In the genomic region with DNA sequence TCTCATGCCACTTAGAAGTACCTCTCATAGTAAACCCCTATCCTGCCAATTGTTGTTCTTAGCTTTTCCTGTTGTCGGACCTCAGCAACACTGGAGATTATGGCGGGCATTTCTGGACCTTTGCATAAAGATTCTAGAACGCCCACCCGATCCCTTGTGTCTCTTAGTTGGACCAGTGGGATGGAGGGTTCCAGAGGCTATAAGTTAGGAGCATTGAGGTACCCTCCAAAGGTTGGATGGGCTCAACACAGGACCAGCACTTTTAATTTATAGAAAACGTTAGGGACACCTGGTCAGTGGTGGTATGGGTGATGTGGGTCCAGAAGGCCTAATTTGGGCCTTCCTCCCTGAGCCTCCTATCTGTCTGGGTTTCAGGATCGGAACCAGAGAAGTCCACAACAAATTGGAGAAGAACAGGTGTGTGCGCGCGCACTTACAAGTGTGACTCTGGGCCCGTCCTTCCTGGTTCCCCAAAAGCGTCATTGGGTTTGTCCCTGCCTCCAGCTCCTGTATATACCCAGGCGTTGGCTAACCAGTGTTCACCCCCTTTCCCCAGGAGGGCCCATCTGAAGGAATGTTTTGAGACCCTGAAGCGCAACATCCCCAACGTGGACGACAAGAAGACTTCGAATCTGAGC, we compare ENCODE assay signal across 9 mouse cellular contexts. TPM values are rescaled to one million over a fixed set of nuclear protein-coding genes. Genes with fewer than 3 reads are reported as not detected.
DNase-seq lines count a peak whose midpoint lies in the region; ATAC-seq and TF ChIP-seq lines count a peak whose summit lies in the region.
"Had no signal": no experiment of that assay in that cellular context is flagged by ENCODE, and none has a peak within 500 bp of the region (broad histone marks: within the 10 kb centered on the region; RNA-seq: fewer than 3 reads in every experiment).

No protein-coding gene starts in this region.

- peak overlapping the region; percentile 61 for H3K4me3 ChIP-seq in heart, embryonic 15.5 days
- peak overlapping the region; percentile 72 to 78 for H3K4me3 ChIP-seq in ES-E14 (ENCODE audit: insufficient read depth in 1 of 2, low read depth in 1 of 2, low read length in 2 of 2, poor library complexity in 1 of 2, severe bottlenecking in 1 of 2)
- H3K4me3 ChIP-seq in forebrain, postnatal 0 days (ENCODE audit: low read depth, low read length), result peak overlapping the region; percentile 55
- H3K4me3 ChIP-seq in megakaryocyte, embryonic 14.5 days (replicated peaks), result peak overlapping the region; percentile 95

- peak overlapping the region; percentile 61 for H3K9ac ChIP-seq in heart, embryonic 15.5 days
- peak overlapping the region; percentile 77 for H3K9ac ChIP-seq in ES-E14 (ENCODE audit: insufficient read depth, low read depth, low read length, poor library complexity, severe bottlenecking)
- H3K9ac ChIP-seq in forebrain, postnatal 0 days, result peak overlapping the region; percentile 54

- TF ChIP-seq CTCF in forebrain, postnatal 0 days (IDR thresholded peaks at IDR 0.05; ENCODE audit: low read depth), result no peak

- 45% methylated on average over 16 of the region's 16 CpGs for WGBS in heart, embryonic 15.5 days
- 49% methylated on average over 16 of the region's 16 CpGs for WGBS in forebrain, postnatal 0 days

- DNase-seq in heart, adult 11 months, result no peak
- DNase-seq in ES-E14 (ENCODE audit: low read depth, low spot score), result no peak
- no peak for DNase-seq in forebrain, postnatal 0 days
- no peak for DNase-seq in ovary, postnatal 10 days (ENCODE audit: low spot score)
- no peak for DNase-seq in adrenal gland, adult 2 months
- no peak for DNase-seq in right cerebral cortex, postnatal 25 days

- no peaks in the 10 kb centered on the region for H3K9me3 ChIP-seq in heart, embryonic 15.5 days (replicated peaks)
- H3K9me3 ChIP-seq in ES-E14 (ENCODE audit: control insufficient read depth, insufficient read depth, low read depth, low read length), result no peaks in the 10 kb centered on the region
- no peaks in the 10 kb centered on the region for H3K9me3 ChIP-seq in forebrain, postnatal 0 days (ENCODE audit: low read length)
- no peaks in the 10 kb centered on the region for H3K9me3 ChIP-seq in megakaryocyte, embryonic 14.5 days

- in situ Hi-C loops in ES-E14 (cut with MboI; ENCODE audit: low sequenced_read_pairs in 2 of 2, unreplicated experiment in 2 of 2), result no loop called here

- H3K4me1 ChIP-seq in heart, embryonic 15.5 days (replicated peaks), result peaks cover 75% of the 10 kb centered on the region
- peaks cover 14 to 49% of the 10 kb centered on the region in 2 experiments; a peak in 3 of 4 replicates for H3K4me1 ChIP-seq in ES-E14 (ENCODE audit: control insufficient read depth in 2 of 2, insufficient read depth in 2 of 2, low read length in 2 of 2, poor library complexity in 1 of 2)
- H3K4me1 ChIP-seq in forebrain, postnatal 0 days (ENCODE audit: insufficient read depth), result peaks cover 5% of the 10 kb centered on the region; the same call in 1 of the 2 replicates
- peaks cover 90% of the 10 kb centered on the region for H3K4me1 ChIP-seq in megakaryocyte, embryonic 14.5 days

- H3K27ac ChIP-seq in heart, embryonic 15.5 days, result peak overlapping the region; percentile 98
- peak overlapping the region; percentile 86 for H3K27ac ChIP-seq in ES-E14 (ENCODE audit: insufficient read depth, low read depth, low read length, poor library complexity, severe bottlenecking)
- H3K27ac ChIP-seq in forebrain, postnatal 0 days (ENCODE audit: low read depth, low read length), result peak overlapping the region; percentile 83

- no peaks in the 10 kb centered on the region for H3K27me3 ChIP-seq in heart, embryonic 15.5 days
- H3K27me3 ChIP-seq in forebrain, postnatal 0 days (ENCODE audit: insufficient read depth, low read length), result no peaks in the 10 kb centered on the region
- no peaks in the 10 kb centered on the region for H3K27me3 ChIP-seq in megakaryocyte, embryonic 14.5 days (replicated peaks)
- H3K27me3 ChIP-seq: Patski had no signal

- no peak for ATAC-seq in heart, embryonic 15.5 days (replicated peaks; ENCODE audit: insufficient number of reproducible peaks, insufficient read depth, low FRiP score, low read depth)
- no peak for ATAC-seq in forebrain, postnatal 0 days

- 0 out of 2 replicates have a peak, but pooled peaks cover 3% of the 10 kb centered on the region for H3K36me3 ChIP-seq in heart, embryonic 15.5 days
- peaks cover 7% of the 10 kb centered on the region; the same call in 1 of the 2 replicates for H3K36me3 ChIP-seq in ES-E14 (ENCODE audit: control insufficient read depth, insufficient read depth, low read length, poor library complexity, severe bottlenecking)
- peaks cover 14% of the 10 kb centered on the region for H3K36me3 ChIP-seq in forebrain, postnatal 0 days (ENCODE audit: insufficient read depth)
- peaks cover 52% of the 10 kb centered on the region for H3K36me3 ChIP-seq in megakaryocyte, embryonic 14.5 days (replicated peaks; ENCODE audit: low read length)

- peak overlapping the region; percentile 87 for H3K4me2 ChIP-seq in heart, embryonic 15.5 days
- H3K4me2 ChIP-seq in forebrain, postnatal 0 days (ENCODE audit: low read depth), result peak overlapping the region; percentile 84

TF ChIP-seq in ES-E14, 5 proteins besides CTCF, POLR2A, EP300 and RAD21:
- TF ChIP-seq HCFC1 (IDR thresholded peaks at IDR 0.05; ENCODE audit: borderline replicate concordance, insufficient read depth, low read length) (no peak), ZNF384 (IDR thresholded peaks at IDR 0.05; ENCODE audit: low read depth, low read length) (no peak), MAFK (IDR thresholded peaks at IDR 0.05; ENCODE audit: insufficient read depth, low read depth, low read length) (no peak), CHD2 (IDR thresholded peaks at IDR 0.05; ENCODE audit: low read depth, low read length) (no peak), ZC3H11A (IDR thresholded peaks at IDR 0.05; ENCODE audit: borderline replicate concordance, low read depth, low read length) (no peak)

RNA-seq across cellular contexts. Expression of gene Mnt, which starts 6.5 kb away (rescaled TPM):
- polyA plus RNA-seq in heart, embryonic 15.5 days (2015; fragmentation: Nextera tagmentation; extraction: Ambion mirVana), result 3.0 and 3.7 TPM in 2 replicates
- 10.2 and 10.3 TPM in 2 replicates for total RNA-seq in ES-E14 (2012; rRNA removed)
- 14.2 and 15.9 TPM in 2 replicates for total RNA-seq in forebrain, postnatal 0 days (2014; rRNA removed)
- polyA plus RNA-seq in forebrain, postnatal 0 days (2015; fragmentation: Nextera tagmentation; extraction: Ambion mirVana), result 6.8 and 8.1 TPM in 2 replicates
- 59.1 and 85.0 TPM in 2 replicates for polyA plus RNA-seq in megakaryocyte, embryonic 14.5 days (2012; ENCODE audit: insufficient read depth, low replicate concordance)
- total RNA-seq in adrenal gland, adult 2 months (2021), result 10 to 100 TPM; 23.4 to 25.2 TPM
- 31.1 and 46.9 TPM in 2 replicates for polyA plus RNA-seq in adrenal gland, adult 2 months (2012; rRNA removed)

RNA-seq across cellular contexts. Expression of gene Sgsm2, which starts 59.7 kb away (rescaled TPM):
- 3.5 and 5.5 TPM in 2 replicates for polyA plus RNA-seq in heart, embryonic 15.5 days (2015; fragmentation: Nextera tagmentation; extraction: Ambion mirVana)
- 10.4 and 16.5 TPM in 2 replicates for total RNA-seq in ES-E14 (2012; rRNA removed)
- total RNA-seq in forebrain, postnatal 0 days (2014; rRNA removed), result 39.2 and 47.1 TPM in 2 replicates
- 13.7 and 18.9 TPM in 2 replicates for polyA plus RNA-seq in forebrain, postnatal 0 days (2015; fragmentation: Nextera tagmentation; extraction: Ambion mirVana)
- polyA plus RNA-seq in megakaryocyte, embryonic 14.5 days (2012; ENCODE audit: insufficient read depth, low replicate concordance), result 3.6 and 5.7 TPM in 2 replicates
- 10 to 100 TPM; 21.8 to 24.4 TPM for total RNA-seq in adrenal gland, adult 2 months (2021)
- polyA plus RNA-seq in adrenal gland, adult 2 months (2012; rRNA removed), result 27.0 and 35.2 TPM in 2 replicates
